Mouse (Mus musculus) brain, embryonic 14.5 days (tissue): ENCODE measurements around the gene D2hgdh. TPM values are rescaled to one million over a fixed set of nuclear protein-coding genes. Genes with fewer than 3 reads are reported as not detected.
"Not testable (repeated sequence)": the region's sequence is repeated elsewhere in the genome, so short reads cannot be mapped to it uniquely, and the experiment has no call there.

Experiments
- DNase-seq: peaks from one replicate; pipeline ENCODE4 v3.0.0-alpha.2; 2011; ENCODE audit warnings: low read depth
- CTCF ChIP-seq: fragments of 200-500 bp; IDR thresholded peaks from 2 replicates; pipeline ENCODE4 v1.5.1; 2012; ENCODE audit warnings: inconsistent platforms, mild to moderate bottlenecking, moderate library complexity, borderline replicate concordance; ENCODE audit not compliant: insufficient read depth, insufficient read length; ENCODE audit errors: extremely low read depth
- POLR2A ChIP-seq: fragments of 200-500 bp; IDR thresholded peaks from 2 replicates; pipeline ENCODE4 v1.6.1; 2012; ENCODE audit warnings: mild to moderate bottlenecking, inconsistent platforms, borderline replicate concordance; ENCODE audit not compliant: poor library complexity, insufficient read depth, insufficient read length, severe bottlenecking; ENCODE audit errors: extremely low read depth
- polyA plus RNA-seq: library from polyadenylated mRNA; depleted of rRNA; stranded (reverse); fragments of >200 nt; gene quantifications from 2 replicates; pipeline ENCODE4 v1.2.3, GENCODE M21; 2012; rRNA removed

The D2hgdh gene
- polyA plus RNA-seq, 1 experiment, result 23.2 TPM

- TF ChIP-seq CTCF, result no peak
- no peak for TF ChIP-seq POLR2A
- peak; percentile 76 for DNase-seq
These were observed 32.7 kb downstream of the D2hgdh start for GRCm38 (mm10) chr1:93857370-93857769.

GRCm38 (mm10) chr1:93857991-93858390 is 33.3 kb downstream of the D2hgdh start:
- no peak for DNase-seq
- no peak for TF ChIP-seq CTCF
- TF ChIP-seq POLR2A, result no peak

GRCm38 (mm10) chr1:93859619-93860018 is 34.9 kb downstream of the D2hgdh start:
- no peak for TF ChIP-seq POLR2A
- TF ChIP-seq CTCF, result no peak
- no peak for DNase-seq

- DNase-seq, result not testable (repeated sequence)
These were observed 36.3 kb downstream of the D2hgdh start, which contains the start of gene Gal3st2 for GRCm38 (mm10) chr1:93861048-93861447. TSS of gene Gal3st2 (plus strand) at chr1:93861306.

GRCm38 (mm10) chr1:93871594-93872105 is 46.9 kb downstream of the D2hgdh start:
- DNase-seq, result not testable (repeated sequence)

- DNase-seq, result not testable (repeated sequence)
These were observed 49.7 kb downstream of the D2hgdh start for GRCm38 (mm10) chr1:93874405-93874804.

GRCm38 (mm10) chr1:93881778-93882177 is 57.1 kb downstream of the D2hgdh start:
- not testable (repeated sequence) for DNase-seq

- TF ChIP-seq CTCF, result peak; percentile 16; the same call in 1 of the 2 replicates
- not testable (repeated sequence) for DNase-seq
These were observed 66.2 kb downstream of the D2hgdh start for GRCm38 (mm10) chr1:93890936-93891335.

GRCm38 (mm10) chr1:93897395-93897794 is 72.7 kb downstream of the D2hgdh start:
- not testable (repeated sequence) for DNase-seq

GRCm38 (mm10) chr1:93901291-93901690 is 76.6 kb downstream of the D2hgdh start:
- DNase-seq, result not testable (repeated sequence)

Other genes starting within 250 kb of the D2hgdh start
- 338 and 358 TPM in 2 replicates for gene Stk25, start 166.2 kb upstream of the D2hgdh start, polyA plus RNA-seq
- gene Bok, start 139.2 kb upstream of the D2hgdh start, polyA plus RNA-seq, result 61.5 and 80.8 TPM in 2 replicates
- 70.7 and 78.1 TPM in 2 replicates for gene Atg4b, start 73.4 kb upstream of the D2hgdh start, polyA plus RNA-seq
- 44.9 and 53.1 TPM in 2 replicates for gene Thap4, start 70.0 kb upstream of the D2hgdh start, polyA plus RNA-seq
- gene Dtymk, start 23.0 kb upstream of the D2hgdh start, polyA plus RNA-seq, result 145 and 243 TPM in 2 replicates
- 9.0 and 10.2 TPM in 2 replicates for gene Ing5, start 20.9 kb upstream of the D2hgdh start, polyA plus RNA-seq
- gene Gal3st2, start 36.4 kb downstream of the D2hgdh start, polyA plus RNA-seq, result not detected in 2 replicates
- 0.16 TPM in 1 of 2 replicates, not detected in the other for gene Gal3st2b, start 93.4 kb downstream of the D2hgdh start, polyA plus RNA-seq
- gene Gal3st2c, start 165.6 kb downstream of the D2hgdh start, polyA plus RNA-seq, result not detected in 2 replicates
- not detected in 2 replicates for gene Neu4, start 195.5 kb downstream of the D2hgdh start, polyA plus RNA-seq
- not detected in 2 replicates for gene Pdcd1, start 227.6 kb downstream of the D2hgdh start, polyA plus RNA-seq